Mouse (Mus musculus): ENCODE measurements around the gene Ndufv3. TPM values are rescaled to one million over a fixed set of nuclear protein-coding genes. Genes with fewer than 3 reads are reported as not detected.
"Not testable (repeated sequence)": the region's sequence is repeated elsewhere in the genome, so short reads cannot be mapped to it uniquely, and the experiment has no call there.

Gene Ndufv3
- polyA plus RNA-seq, 1 experiment = 59.9 TPM

DNA sequence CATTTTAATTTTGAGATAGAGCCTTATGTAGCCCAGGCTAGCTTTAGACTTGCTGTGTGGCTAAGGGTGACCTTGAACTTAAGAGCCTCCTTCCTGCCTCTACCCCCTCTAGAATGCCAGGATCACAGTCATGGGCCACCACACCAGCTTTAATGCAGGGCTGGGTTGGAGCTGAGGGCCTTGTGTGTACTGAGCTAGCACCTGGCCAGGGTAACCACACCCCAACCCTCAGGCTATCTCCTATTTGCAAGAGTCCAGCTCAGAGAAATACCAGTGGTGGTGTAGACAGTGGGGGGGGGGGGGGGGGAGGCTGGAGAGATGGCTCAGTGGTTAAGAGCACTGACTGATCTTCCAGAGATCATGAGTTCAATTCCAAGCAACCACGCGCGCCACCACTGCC, 5.9 kb downstream of the Ndufv3 start:
- no peak for TF ChIP-seq CTCF (IDR thresholded peaks at IDR 0.05; ENCODE audit: control insufficient read depth, insufficient read depth, insufficient replicate concordance, low read depth, low read length)
- TF ChIP-seq POLR2A (IDR thresholded peaks at IDR 0.05; ENCODE audit: control insufficient read depth, low read depth, low read length) = no peak
- H3K27ac ChIP-seq (ENCODE audit: control insufficient read depth, insufficient read depth, low read depth, low read length) = no peak overlapping the region
- H3K27me3 ChIP-seq (ENCODE audit: control insufficient read depth, insufficient read depth, low read length) = no peaks in the 10 kb centered on the region
- H3K4me1 ChIP-seq (ENCODE audit: control insufficient read depth, insufficient read depth, low read length) = no peaks in the 10 kb centered on the region; the same call in 1 of the 2 replicates
- no peaks in the 10 kb centered on the region for H3K36me3 ChIP-seq (ENCODE audit: control insufficient read depth, insufficient read depth, low read length)
- no peak overlapping the region for H3K4me3 ChIP-seq (ENCODE audit: control insufficient read depth, low read depth, low read length)

DNA sequence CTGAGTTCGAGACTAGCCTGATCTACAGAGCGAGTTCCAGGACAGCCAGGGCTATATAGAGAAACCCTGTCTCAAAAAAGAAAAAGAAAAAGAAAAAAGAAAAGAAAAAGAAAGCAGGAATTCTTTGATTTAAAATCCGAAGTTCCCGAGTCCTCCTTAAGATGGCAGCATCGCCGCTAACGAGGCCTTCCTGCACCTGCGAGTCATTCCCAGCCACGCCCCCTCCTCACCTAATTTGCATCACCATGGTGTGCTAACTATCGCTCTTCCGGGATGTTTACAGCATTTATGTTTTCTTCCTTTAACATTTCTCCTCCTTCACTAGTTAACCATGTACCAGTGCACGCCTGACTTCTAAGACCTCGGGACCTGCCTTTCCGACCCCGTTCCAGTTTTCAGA, 9.4 kb downstream of the Ndufv3 start:
- Histone ChIP-seq H3K4me3 (ENCODE audit: control insufficient read depth, low read depth, low read length) (peak overlapping the region; percentile 35; the same call in 1 of the 2 replicates), H3K27me3 (ENCODE audit: control insufficient read depth, insufficient read depth, low read length) (no peaks in the 10 kb centered on the region), H3K36me3 (ENCODE audit: control insufficient read depth, insufficient read depth, low read length) (no peaks in the 10 kb centered on the region), H3K4me1 (ENCODE audit: control insufficient read depth, insufficient read depth, low read length) (no peaks in the 10 kb centered on the region), H3K27ac (ENCODE audit: control insufficient read depth, insufficient read depth, low read depth, low read length) (no peak overlapping the region)
- peak; percentile 47; the same call in 1 of the 2 replicates for TF ChIP-seq CTCF (IDR thresholded peaks at IDR 0.05; ENCODE audit: control insufficient read depth, insufficient read depth, insufficient replicate concordance, low read depth, low read length)
- TF ChIP-seq POLR2A (IDR thresholded peaks at IDR 0.05; ENCODE audit: control insufficient read depth, low read depth, low read length) = no peak

GRCm38 (mm10) chr17:31531441-31532158, 11.7 kb downstream of the Ndufv3 start:
- no peaks in the 10 kb centered on the region for H3K4me1 ChIP-seq (ENCODE audit: control insufficient read depth, insufficient read depth, low read length)
- no peak overlapping the region for H3K4me3 ChIP-seq (ENCODE audit: control insufficient read depth, low read depth, low read length)
- TF ChIP-seq CTCF (IDR thresholded peaks at IDR 0.05; ENCODE audit: control insufficient read depth, insufficient read depth, insufficient replicate concordance, low read depth, low read length) = no peak
- TF ChIP-seq POLR2A (IDR thresholded peaks at IDR 0.05; ENCODE audit: control insufficient read depth, low read depth, low read length) = no peak
- no peaks in the 10 kb centered on the region for H3K27me3 ChIP-seq (ENCODE audit: control insufficient read depth, insufficient read depth, low read length)
- no peak overlapping the region for H3K27ac ChIP-seq (ENCODE audit: control insufficient read depth, insufficient read depth, low read depth, low read length)
- H3K36me3 ChIP-seq (ENCODE audit: control insufficient read depth, insufficient read depth, low read length) = no peaks in the 10 kb centered on the region

- not testable (repeated sequence) for H3K27ac ChIP-seq (ENCODE audit: control insufficient read depth, insufficient read depth, low read depth, low read length); H3K27me3 ChIP-seq (ENCODE audit: control insufficient read depth, insufficient read depth, low read length); H3K36me3 ChIP-seq (ENCODE audit: control insufficient read depth, insufficient read depth, low read length); H3K4me3 ChIP-seq (ENCODE audit: control insufficient read depth, low read depth, low read length); H3K4me1 ChIP-seq (ENCODE audit: control insufficient read depth, insufficient read depth, low read length)
Observed at GRCm38 (mm10) chr17:31532331-31532730, 12.4 kb downstream of the Ndufv3 start.

- Histone ChIP-seq H3K36me3 (ENCODE audit: control insufficient read depth, insufficient read depth, low read length) (no peaks in the 10 kb centered on the region), H3K4me1 (ENCODE audit: control insufficient read depth, insufficient read depth, low read length) (no peaks in the 10 kb centered on the region), H3K27me3 (ENCODE audit: control insufficient read depth, insufficient read depth, low read length) (no peaks in the 10 kb centered on the region), H3K4me3 (ENCODE audit: control insufficient read depth, low read depth, low read length) (no peak overlapping the region), H3K27ac (ENCODE audit: control insufficient read depth, insufficient read depth, low read depth, low read length) (no peak overlapping the region)
- no peak for TF ChIP-seq POLR2A (IDR thresholded peaks at IDR 0.05; ENCODE audit: control insufficient read depth, low read depth, low read length)
- TF ChIP-seq CTCF (IDR thresholded peaks at IDR 0.05; ENCODE audit: control insufficient read depth, insufficient read depth, insufficient replicate concordance, low read depth, low read length) = no peak
Observed at GRCm38 (mm10) chr17:31535358-31535757, 15.4 kb downstream of the Ndufv3 start.

DNA sequence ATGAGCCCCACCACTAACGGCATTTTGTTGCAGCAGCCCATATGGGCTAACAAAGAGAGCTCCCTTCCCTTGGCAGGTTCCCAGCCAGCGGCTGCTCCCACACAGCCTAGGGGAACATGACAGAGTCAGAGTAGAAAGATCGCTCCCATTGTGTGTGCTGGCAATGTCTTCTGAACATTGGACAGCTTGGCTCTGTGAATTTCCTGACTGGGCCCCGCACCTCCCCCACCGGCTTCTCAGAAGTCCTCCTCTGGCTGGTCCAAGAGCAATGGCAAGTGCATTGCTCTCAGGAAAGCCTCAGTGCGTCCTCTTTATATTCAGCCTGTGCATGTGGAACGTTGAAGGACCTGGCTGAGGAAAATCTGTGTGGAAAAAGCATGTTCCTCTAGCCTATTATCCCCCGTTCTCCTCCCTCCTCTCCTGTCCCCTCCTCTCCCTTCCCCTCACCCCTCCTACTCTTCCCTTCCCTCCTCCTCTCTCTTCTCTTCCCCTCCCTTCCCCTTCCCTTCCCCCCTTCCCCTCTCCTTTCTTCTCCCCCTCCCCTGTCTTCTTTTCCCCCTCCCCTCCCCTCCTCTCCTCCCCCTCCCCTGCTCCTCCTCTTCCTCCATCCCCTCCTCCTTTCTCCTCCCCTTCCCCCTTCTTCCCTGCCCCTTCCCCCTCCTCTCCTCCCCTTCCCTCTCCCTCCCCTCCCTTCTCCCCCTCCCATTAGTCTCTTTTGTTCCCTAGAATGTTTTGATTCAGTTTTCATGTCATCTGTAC, 16.1 kb downstream of the Ndufv3 start:
- Histone ChIP-seq H3K4me3 (ENCODE audit: control insufficient read depth, low read depth, low read length) (no peak overlapping the region), H3K36me3 (ENCODE audit: control insufficient read depth, insufficient read depth, low read length) (no peaks in the 10 kb centered on the region)
- no peak for TF ChIP-seq POLR2A (IDR thresholded peaks at IDR 0.05; ENCODE audit: control insufficient read depth, low read depth, low read length)
- TF ChIP-seq CTCF (IDR thresholded peaks at IDR 0.05; ENCODE audit: control insufficient read depth, insufficient read depth, insufficient replicate concordance, low read depth, low read length) = no peak

GRCm38 (mm10) chr17:31540101-31540500, 20.2 kb downstream of the Ndufv3 start:
- no peaks in the 10 kb centered on the region for H3K36me3 ChIP-seq (ENCODE audit: control insufficient read depth, insufficient read depth, low read length)
- no peaks in the 10 kb centered on the region for H3K4me1 ChIP-seq (ENCODE audit: control insufficient read depth, insufficient read depth, low read length)
- H3K27ac ChIP-seq (ENCODE audit: control insufficient read depth, insufficient read depth, low read depth, low read length) = no peak overlapping the region
- H3K27me3 ChIP-seq (ENCODE audit: control insufficient read depth, insufficient read depth, low read length) = no peaks in the 10 kb centered on the region
- TF ChIP-seq POLR2A (IDR thresholded peaks at IDR 0.05; ENCODE audit: control insufficient read depth, low read depth, low read length) = no peak
- TF ChIP-seq CTCF (IDR thresholded peaks at IDR 0.05; ENCODE audit: control insufficient read depth, insufficient read depth, insufficient replicate concordance, low read depth, low read length) = no peak
- H3K4me3 ChIP-seq (ENCODE audit: control insufficient read depth, low read depth, low read length) = no peak overlapping the region

More for the DNA sequence above, 16.1 kb downstream of the Ndufv3 start:
- no peaks in the 10 kb centered on the region for H3K27me3 ChIP-seq (ENCODE audit: control insufficient read depth, insufficient read depth, low read length)
- no peaks in the 10 kb centered on the region for H3K4me1 ChIP-seq (ENCODE audit: control insufficient read depth, insufficient read depth, low read length)
- H3K27ac ChIP-seq (ENCODE audit: control insufficient read depth, insufficient read depth, low read depth, low read length) = no peak overlapping the region
